Mouse (Mus musculus) CH12.LX (cell line): ENCODE data around the gene Dner. TPM values are rescaled to one million over a fixed set of nuclear protein-coding genes. Genes with fewer than 3 reads are reported as not detected.

ENCODE experiments used
- DNase-seq: peaks from one replicate; pipeline ENCODE4 v3.0.0-alpha.2; 2013; ENCODE audit errors: extremely low read depth
- H3K27ac ChIP-seq: 2 replicates; pipeline ENCODE4 v1.5.1; 2012; ENCODE audit warnings: low read depth, mild to moderate bottlenecking, control low read depth, moderate library complexity; ENCODE audit not compliant: insufficient read depth
- H3K27me3 ChIP-seq: replicated peaks from 2 replicates; pipeline ENCODE3; 2012; ENCODE audit warnings: inconsistent platforms
- H3K36me3 ChIP-seq, 2 experiments: replicated peaks in 1 of 2; 2 replicates each; pipeline versions ENCODE3 to v1.6.1; 2012; ENCODE audit warnings: inconsistent platforms in 1 of 2, low read length in 1 of 2, mild to moderate bottlenecking in 1 of 2, mixed read lengths in 1 of 2, moderate library complexity in 1 of 2; ENCODE audit not compliant: control insufficient read depth in 1 of 2, insufficient read depth in 1 of 2
- H3K4me1 ChIP-seq, 2 experiments: 2 replicates each; pipeline ENCODE4 v1.6.1; 2012; ENCODE audit warnings: inconsistent platforms in 1 of 2, moderate library complexity in 1 of 2; ENCODE audit not compliant: insufficient read depth in 2 of 2, control insufficient read depth in 1 of 2
- H3K4me2 ChIP-seq: 2 replicates; pipeline ENCODE4 v1.6.1; 2012; ENCODE audit warnings: low read depth, mild to moderate bottlenecking, control low read depth; ENCODE audit not compliant: poor library complexity, insufficient read depth, severe bottlenecking
- H3K4me3 ChIP-seq, 3 experiments: fragments of 150-350 bp in 1 of 3; sonication (generic) in 1 of 3; replicated peaks in 1 of 3; 2 replicates each; pipeline versions ENCODE3 to v1.5.1; 2011 to 2012; ENCODE audit warnings: low read depth in 2 of 3, low read length in 2 of 3, mild to moderate bottlenecking in 2 of 3, moderate library complexity in 2 of 3, control low read depth in 1 of 3, improper control_type of control experiment in 1 of 3, inconsistent platforms in 1 of 3, mixed read lengths in 1 of 3; ENCODE audit not compliant: poor library complexity in 1 of 3
- H3K79me2 ChIP-seq: replicated peaks from 2 replicates; pipeline ENCODE4 v1.6.1; 2012; ENCODE audit warnings: mild to moderate bottlenecking, moderate library complexity; ENCODE audit not compliant: control insufficient read depth, poor library complexity, insufficient read depth, severe bottlenecking; ENCODE audit errors: extremely low read depth
- H3K9ac ChIP-seq: 2 replicates; pipeline ENCODE4 v1.6.1; 2012; ENCODE audit warnings: low read depth, mild to moderate bottlenecking, control low read depth, moderate library complexity; ENCODE audit not compliant: insufficient read depth
- H3K9me3 ChIP-seq: replicated peaks from 2 replicates; pipeline ENCODE3; 2012; ENCODE audit warnings: low read length, inconsistent platforms, mixed read lengths
- CHD1 ChIP-seq: IDR thresholded peaks from 2 replicates; pipeline ENCODE4 v1.6.1; 2012; ENCODE audit warnings: low read depth, low read length, improper control_type of control experiment, inconsistent platforms
- ETS1 ChIP-seq: conservative IDR thresholded peaks from 2 replicates; pipeline ENCODE4 v1.6.1; 2012; ENCODE audit warnings: low read depth, mild to moderate bottlenecking, inconsistent platforms, low read length, improper control_type of control experiment, moderate library complexity
- HCFC1 ChIP-seq: IDR thresholded peaks from 2 replicates; pipeline ENCODE4 v1.6.1; 2012; ENCODE audit warnings: low read depth, mild to moderate bottlenecking, inconsistent platforms, low read length, improper control_type of control experiment
- JUN ChIP-seq: IDR thresholded peaks from 2 replicates; pipeline ENCODE4 v1.6.1; 2011; ENCODE audit warnings: low read depth, mild to moderate bottlenecking, low read length, improper control_type of control experiment, moderate library complexity; ENCODE audit not compliant: insufficient read depth
- JUND ChIP-seq: conservative IDR thresholded peaks from 2 replicates; pipeline ENCODE4 v1.6.1; 2011; ENCODE audit warnings: low read depth, low read length, improper control_type of control experiment
- KAT2A ChIP-seq: IDR thresholded peaks from 2 replicates; pipeline ENCODE4 v1.6.1; 2012; ENCODE audit warnings: low read length, improper control_type of control experiment, inconsistent platforms; ENCODE audit not compliant: insufficient replicate concordance
- MAFK ChIP-seq: IDR thresholded peaks from 2 replicates; pipeline ENCODE4 v1.6.1; 2011; ENCODE audit warnings: low read length, improper control_type of control experiment; ENCODE audit not compliant: insufficient replicate concordance
- MAZ ChIP-seq: IDR thresholded peaks from 2 replicates; pipeline ENCODE4 v1.6.1; 2012; ENCODE audit warnings: low read depth, mild to moderate bottlenecking, inconsistent platforms, low read length, improper control_type of control experiment, moderate library complexity
- MYC ChIP-seq: IDR thresholded peaks from 2 replicates; pipeline ENCODE4 v1.6.1; 2011; ENCODE audit warnings: low read depth, mild to moderate bottlenecking, improper control_type of control experiment, low read length
- NELFE ChIP-seq: IDR thresholded peaks from 2 replicates; pipeline ENCODE4 v1.6.1; 2011; ENCODE audit warnings: low read depth, low read length, improper control_type of control experiment
- PAX5 ChIP-seq: IDR thresholded peaks from 2 replicates; pipeline ENCODE4 v1.6.1; 2012; ENCODE audit warnings: low read length, inconsistent platforms, mixed read lengths
- RCOR1 ChIP-seq: conservative IDR thresholded peaks from 2 replicates; pipeline ENCODE4 v1.6.1; 2012; ENCODE audit warnings: low read depth, mild to moderate bottlenecking, inconsistent platforms, low read length, improper control_type of control experiment
- SIN3A ChIP-seq: IDR thresholded peaks from 2 replicates; pipeline ENCODE4 v1.6.1; 2012; ENCODE audit warnings: low read length, improper control_type of control experiment, inconsistent platforms
- SMC3 ChIP-seq: IDR thresholded peaks from 2 replicates; pipeline ENCODE4 v1.6.1; 2011; ENCODE audit warnings: low read depth, low read length, improper control_type of control experiment
- USF1 ChIP-seq: IDR thresholded peaks from 2 replicates; pipeline ENCODE4 v1.6.1; 2014; ENCODE audit warnings: low read depth, mild to moderate bottlenecking, inconsistent platforms, low read length, improper control_type of control experiment
- ZC3H11A ChIP-seq: IDR thresholded peaks from 2 replicates; pipeline ENCODE4 v1.6.1; 2012; ENCODE audit warnings: low read depth, mild to moderate bottlenecking, inconsistent platforms, low read length, improper control_type of control experiment
- ZKSCAN1 ChIP-seq: IDR thresholded peaks from 2 replicates; pipeline ENCODE4 v1.6.1; 2012; ENCODE audit warnings: low read depth, inconsistent platforms, low read length, improper control_type of control experiment, borderline replicate concordance
- ZMIZ1 ChIP-seq: IDR thresholded peaks from 2 replicates; pipeline ENCODE4 v1.6.1; 2012; ENCODE audit warnings: low read depth, mild to moderate bottlenecking, inconsistent platforms, low read length, improper control_type of control experiment
- ZNF384 ChIP-seq: IDR thresholded peaks from 2 replicates; pipeline ENCODE4 v1.6.1; 2012; ENCODE audit warnings: low read depth, low read length, improper control_type of control experiment, inconsistent platforms
- dilution Hi-C: fragments of 300-500 bp; cut with MboI; formaldehyde crosslinking; loops from 2 replicates; pipeline ENCODE4 v1.14.3; 2020; ENCODE audit warnings: low sequenced_read_pairs; ENCODE audit not compliant: extremely low pct_unique_long_range_greater_than_20kb, extremely low pct_ligation_motif_present
- in situ Hi-C: fragments of 300-500 bp; cut with MboI; formaldehyde crosslinking; loops from 3 replicates; pipeline ENCODE4 v1.14.3; 2019; ENCODE audit warnings: low sequenced_read_pairs, low pct_ligation_motif_present, low pct_unique_long_range_greater_than_20kb, mixed read lengths
- polyA plus RNA-seq: library from polyadenylated mRNA; unstranded; fragments of >175 nt; gene quantifications from 2 replicates; pipeline ENCODE4 v1.2.1, GENCODE M21; 2012; ENCODE audit warnings: low read depth; ENCODE audit not compliant: insufficient read length
- total RNA-seq, 2 experiments: library from RNA; depleted of rRNA; stranded (reverse); fragments of 300-350 nt in 1 of 2; fragments of >200 nt in 1 of 2; gene quantifications; 2 replicates each; pipeline ENCODE4 v1.2.3; 2012 to 2014

The Dner gene
- total and polyA plus RNA-seq, 3 experiments: not detected

DNA sequence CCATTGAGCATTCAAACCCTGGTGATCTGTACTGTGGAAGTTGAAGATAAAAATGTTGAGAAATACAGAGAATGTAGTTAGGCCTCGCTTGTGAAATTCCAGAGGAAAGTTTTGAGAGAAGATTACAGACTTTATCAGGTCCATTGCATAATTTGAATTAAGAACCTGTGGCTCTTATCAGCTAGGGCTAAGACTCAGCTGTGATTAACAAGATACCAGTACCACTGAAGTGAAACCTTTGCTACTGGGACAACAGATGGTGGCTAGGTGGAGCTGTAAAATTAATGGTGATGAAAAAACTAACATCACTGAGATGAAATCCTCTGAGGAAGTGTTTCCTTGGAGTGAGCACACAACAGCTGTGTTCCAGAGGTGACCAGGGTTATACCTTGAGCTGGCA, 44.1 kb upstream of the Dner start:
- H3K9me3 ChIP-seq: no peaks in the 10 kb centered on the region
- no peak for DNase-seq
- in situ Hi-C loops: no loop called here
- no peaks in the 10 kb centered on the region for H3K27me3 ChIP-seq
- H3K4me1 ChIP-seq: no peaks in the 10 kb centered on the region
- H3K9ac ChIP-seq: no peak overlapping the region
- peaks cover 28 to 82% of the 10 kb centered on the region in 2 experiments for H3K36me3 ChIP-seq
- no peak overlapping the region for H3K27ac ChIP-seq
- TF ChIP-seq KAT2A (no peak), SMC3 (no peak), NELFE (no peak), ETS1 (no peak), ZKSCAN1 (no peak), RCOR1 (no peak), HCFC1 (no peak), ZMIZ1 (no peak), MAFK (no peak), USF1 (no peak)
- H3K4me2 ChIP-seq: no peak overlapping the region
- dilution Hi-C loops: no loop called here
- H3K4me3 ChIP-seq: no peak overlapping the region
- H3K79me2 ChIP-seq: no peaks in the 10 kb centered on the region

- in situ Hi-C loops: no loop called here
- Histone ChIP-seq H3K27ac (no peak overlapping the region), H3K36me3 (peaks cover 29 to 77% of the 10 kb centered on the region in 2 experiments), H3K9ac (no peak overlapping the region), H3K4me2 (no peak overlapping the region), H3K79me2 (no peaks in the 10 kb centered on the region; the same call in 1 of the 2 replicates), H3K9me3 (no peaks in the 10 kb centered on the region), H3K27me3 (no peaks in the 10 kb centered on the region), H3K4me3 (no peak overlapping the region), H3K4me1 (no peaks in the 10 kb centered on the region)
- TF ChIP-seq JUN: no peak
- TF ChIP-seq RCOR1: no peak
- TF ChIP-seq CHD1: no peak
- no peak for TF ChIP-seq MAZ
- TF ChIP-seq ETS1: no peak
- no peak for TF ChIP-seq JUND
- TF ChIP-seq SIN3A: no peak
- TF ChIP-seq SMC3: no peak
- TF ChIP-seq ZC3H11A: no peak
- TF ChIP-seq MYC: no peak
- TF ChIP-seq PAX5: no peak
- no peak for TF ChIP-seq ZNF384
- no peak for DNase-seq
- dilution Hi-C loops: no loop called here
Observed at GRCm38 (mm10) chr1:84737097-84737496, 41.1 kb upstream of the Dner start.
